Comparison of ENCODE assay signal across 13 mouse cellular contexts in the genomic region with DNA sequence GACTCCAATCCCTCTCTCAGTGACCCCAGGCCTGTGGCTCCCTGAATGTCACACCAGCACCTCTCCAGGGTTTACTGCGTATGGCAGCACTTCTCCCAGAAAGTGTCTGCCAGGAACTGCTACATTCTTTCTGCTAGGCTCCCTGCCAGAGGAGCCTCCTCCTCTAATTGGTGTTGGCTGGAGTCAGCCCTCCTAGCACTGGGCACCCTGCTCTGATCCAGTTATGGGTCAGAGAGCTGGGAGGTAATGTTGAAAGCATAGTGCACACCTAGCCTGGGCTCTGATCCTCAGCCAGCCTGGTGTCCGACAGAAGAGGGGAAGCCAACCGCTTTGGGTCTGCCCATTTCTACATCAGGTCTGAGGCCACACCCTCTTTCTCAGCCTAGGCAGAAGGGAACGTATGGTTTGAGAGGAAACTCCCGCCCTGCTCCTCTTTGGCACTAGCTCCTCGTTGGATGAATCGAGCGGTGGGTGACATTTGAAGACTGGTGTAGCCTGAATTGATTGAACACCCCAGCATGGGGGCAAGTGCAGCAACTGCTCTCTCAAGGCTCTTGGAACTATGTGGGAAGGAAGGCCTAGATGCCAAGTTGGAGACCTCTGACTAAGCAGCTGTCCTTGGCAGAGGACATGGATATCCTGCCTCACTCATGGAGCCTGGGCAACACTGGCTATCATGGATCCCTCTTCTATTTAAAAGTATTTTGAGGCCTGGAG. TPM values are rescaled to one million over a fixed set of nuclear protein-coding genes. Genes with fewer than 3 reads are reported as not detected.
DNase-seq lines count a peak whose midpoint lies in the region; ATAC-seq and TF ChIP-seq lines count a peak whose summit lies in the region.
"Had no signal": no experiment of that assay in that cellular context is flagged by ENCODE, and none has a peak within 500 bp of the region (broad histone marks: within the 10 kb centered on the region; RNA-seq: fewer than 3 reads in every experiment).

No protein-coding gene starts in this region.

- peak; percentile 91 for DNase-seq in heart, adult 11 months
- DNase-seq in heart, postnatal 36 days: no peak
- peak; percentile 82 for DNase-seq in kidney, adult 2 months
- DNase-seq in kidney, adult 9 months: no peak
- peak; percentile 66 for DNase-seq in NIH3T3 (ENCODE audit: low read depth)
- no peak for DNase-seq in spleen, postnatal 4 days (ENCODE audit: low spot score in 2 of 2)
- no peak for DNase-seq in gastrocnemius, adult 18-20 months (ENCODE audit: low spot score)

- no peaks in the 10 kb centered on the region for H3K27me3 ChIP-seq in kidney, adult 2 months (replicated peaks; ENCODE audit: control insufficient read depth, insufficient read depth, low read length)
- peaks cover 22% of the 10 kb centered on the region for H3K27me3 ChIP-seq in embryonic facial prominence, embryonic 15.5 days
- H3K27me3 ChIP-seq: CH12.LX had no signal

- no peak overlapping the region for H3K4me3 ChIP-seq in kidney, adult 2 months (ENCODE audit: insufficient read depth, low read depth, low read length)
- H3K4me3 ChIP-seq in embryonic facial prominence, embryonic 15.5 days (replicated peaks): no peak overlapping the region
- H3K4me3 ChIP-seq: layer of hippocampus, adult 2 months; liver, embryonic 15.5 days; midbrain, embryonic 15.5 days; neural tube, embryonic 13.5 days had no signal

- H3K4me1 ChIP-seq in kidney, adult 2 months (ENCODE audit: control insufficient read depth, insufficient read depth, low read length): peaks cover 6% of the 10 kb centered on the region
- peaks cover 13% of the 10 kb centered on the region; the same call in 1 of the 2 replicates for H3K4me1 ChIP-seq in embryonic facial prominence, embryonic 15.5 days

- TF ChIP-seq CTCF in kidney, adult 2 months (conservative IDR thresholded peaks at IDR 0.05; ENCODE audit: insufficient read depth, insufficient read length, low read depth, low read length): no peak

- ATAC-seq in embryonic facial prominence, embryonic 15.5 days (ENCODE audit: insufficient number of reproducible peaks, low FRiP score, low TSS enrichment, low read depth): peak; percentile 29; the same call in 1 of the 2 replicates
- ATAC-seq: midbrain, embryonic 15.5 days had no signal

- no peak overlapping the region for H3K4me2 ChIP-seq in embryonic facial prominence, embryonic 15.5 days (replicated peaks)
- H3K4me2 ChIP-seq: liver, embryonic 15.5 days; midbrain, embryonic 15.5 days; neural tube, embryonic 13.5 days had no signal

- WGBS in kidney, adult 2 months: 47% methylated on average over 8 of the region's 8 CpGs
- WGBS in embryonic facial prominence, embryonic 15.5 days: 42% methylated on average over 8 of the region's 8 CpGs

- H3K36me3 ChIP-seq in kidney, adult 2 months (ENCODE audit: control insufficient read depth, insufficient read depth, low read length): no peaks in the 10 kb centered on the region
- no peaks in the 10 kb centered on the region for H3K36me3 ChIP-seq in embryonic facial prominence, embryonic 15.5 days
- H3K36me3 ChIP-seq: liver, embryonic 15.5 days; midbrain, embryonic 15.5 days; neural tube, embryonic 13.5 days had no signal

- no peak overlapping the region for H3K27ac ChIP-seq in kidney, adult 2 months (ENCODE audit: insufficient read depth, low read depth, low read length)
- H3K27ac ChIP-seq in embryonic facial prominence, embryonic 15.5 days (replicated peaks): no peak overlapping the region
- H3K27ac ChIP-seq: layer of hippocampus, adult 2 months; liver, embryonic 15.5 days; midbrain, embryonic 15.5 days; neural tube, embryonic 13.5 days had no signal

- intact Hi-C loops in heart, postnatal 36 days (cut with DNase I): no loop called here

- H3K9me3 ChIP-seq in embryonic facial prominence, embryonic 15.5 days (replicated peaks): no peaks in the 10 kb centered on the region
- H3K9me3 ChIP-seq: liver, embryonic 15.5 days; midbrain, embryonic 15.5 days; neural tube, embryonic 13.5 days had no signal

- TF ChIP-seq POLR2A in kidney, adult 2 months (IDR thresholded peaks at IDR 0.05; ENCODE audit: low read depth, low read length): no peak

- no peak overlapping the region for H3K9ac ChIP-seq in embryonic facial prominence, embryonic 15.5 days
- H3K9ac ChIP-seq: liver, embryonic 15.5 days; midbrain, embryonic 15.5 days; neural tube, embryonic 13.5 days had no signal

RNA-seq across cellular contexts. Expression of a gene that starts 19.6 kb away (rescaled TPM):
- 10 to 100 TPM; 10.1 to 13.0 TPM for total RNA-seq in heart, postnatal 36 days (2021)
- 10.9 and 13.7 TPM in 2 replicates for polyA plus RNA-seq in kidney, adult 2 months (2012; rRNA removed)
- 8.5 TPM in 2 replicates for polyA plus RNA-seq in embryonic facial prominence, embryonic 15.5 days (2015; fragmentation: Nextera tagmentation; extraction: Ambion mirVana)
- total RNA-seq in gastrocnemius, adult 18-20 months (2021): not detected

RNA-seq across cellular contexts. Expression of a gene that starts 21.1 kb away (rescaled TPM):
- 1 to 10 TPM; 1.4 to 2.5 TPM for total RNA-seq in heart, postnatal 36 days (2021)
- polyA plus RNA-seq in kidney, adult 2 months (2012; rRNA removed): 0.03 and 0.05 TPM in 2 replicates
- 0.11 and 0.19 TPM in 2 replicates for polyA plus RNA-seq in embryonic facial prominence, embryonic 15.5 days (2015; fragmentation: Nextera tagmentation; extraction: Ambion mirVana)
- total RNA-seq in gastrocnemius, adult 18-20 months (2021): not detected
- total RNA-seq: CH12.LX had no signal
- polyA plus RNA-seq: midbrain, embryonic 15.5 days; neural tube, embryonic 13.5 days had no signal

RNA-seq across cellular contexts. Expression of a gene that starts 45.5 kb away (rescaled TPM):
- total RNA-seq in heart, postnatal 36 days (2021): 1 to 10 TPM; 1.9 to 2.7 TPM
- 1.9 and 3.7 TPM in 2 replicates for polyA plus RNA-seq in kidney, adult 2 months (2012; rRNA removed)
- polyA plus RNA-seq in embryonic facial prominence, embryonic 15.5 days (2015; fragmentation: Nextera tagmentation; extraction: Ambion mirVana): 0.75 and 1.1 TPM in 2 replicates
- under 1 TPM; 0.12 to 0.23 TPM for total RNA-seq in gastrocnemius, adult 18-20 months (2021)

Comparison
In these comparisons a context has a peak if more than half of its experiments do, and no peak if none do; other contexts are left out.
1. DNase-seq: peak in heart, adult 11 months (single experiment), kidney, adult 2 months (single experiment) and NIH3T3 (single experiment); none in heart, postnatal 36 days (0 of 2), kidney, adult 9 months (single experiment), spleen, postnatal 4 days (0 of 2) and gastrocnemius, adult 18-20 months (single experiment).
2. RNA of a gene that starts 19.6 kb away (total RNA-seq): 10.1 to 13.0 TPM in heart, postnatal 36 days; not detected in gastrocnemius, adult 18-20 months; every median in the first group is over 4 times any median in the second.